Mouse (Mus musculus) left cerebral cortex, adult 8-10 months (tissue): ENCODE measurements around the gene Ldhc. TPM values are rescaled to one million over a fixed set of nuclear protein-coding genes. Genes with fewer than 3 reads are reported as not detected.
"Not testable (repeated sequence)": the region's sequence is repeated elsewhere in the genome, so short reads cannot be mapped to it uniquely, and the experiment has no call there.

ENCODE experiments used
- DNase-seq, 2 experiments: peaks; one replicate each; pipeline ENCODE4 v3.0.0; 2022; ENCODE audit warnings: low spot score in 2 of 2
- total RNA-seq, 4 experiments: library from RNA; stranded (reverse); gene quantifications; 2 replicates each; pipeline ENCODE4 v1.2.4; 2022

Ldhc gene
- total RNA-seq, 4 experiments from 2014 or later, result not detected

DNA sequence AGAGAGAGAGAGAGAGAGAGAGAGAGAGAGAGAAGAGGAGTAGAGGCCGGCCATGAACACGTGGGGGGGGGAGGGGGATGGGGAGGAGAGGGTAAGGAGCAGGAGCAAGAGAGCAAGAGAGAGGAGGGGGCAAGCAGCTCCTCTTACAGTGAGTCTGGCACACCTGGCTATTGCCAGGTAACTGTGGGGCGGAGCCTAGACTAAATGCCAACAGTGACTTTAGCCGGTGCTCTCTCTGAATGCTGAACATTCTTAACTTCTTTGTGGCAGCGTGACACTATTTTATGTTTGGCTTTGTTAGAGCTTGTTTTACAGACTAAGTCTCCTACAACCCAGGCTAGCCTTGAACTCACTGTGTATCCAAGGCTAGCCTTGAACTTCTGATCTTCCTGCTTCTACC lies 18.7 kb upstream of the Ldhc start:
- DNase-seq, result no peak

DNA sequence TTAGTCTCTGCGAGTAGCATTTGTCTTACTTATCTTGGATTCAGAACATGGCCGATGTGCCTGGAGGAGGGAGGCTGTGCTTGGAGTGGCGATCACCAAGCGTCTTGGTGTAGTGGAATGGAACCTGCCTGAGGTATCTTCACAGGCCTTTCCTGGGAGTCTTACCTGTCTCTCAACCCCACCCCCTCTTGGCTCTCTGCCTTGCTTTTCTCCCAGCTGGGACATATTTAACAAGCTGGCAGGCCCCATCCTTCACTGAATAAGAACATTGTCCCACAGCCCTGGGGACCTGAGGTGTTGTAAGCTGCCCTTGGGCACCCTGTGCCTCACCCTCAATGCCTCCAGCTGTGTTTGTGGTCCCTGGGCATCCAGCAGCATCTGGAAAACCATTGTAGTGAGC lies 17.4 kb upstream of the Ldhc start:
- peak in 1 of 2 experiments; percentile 15 for DNase-seq

DNA sequence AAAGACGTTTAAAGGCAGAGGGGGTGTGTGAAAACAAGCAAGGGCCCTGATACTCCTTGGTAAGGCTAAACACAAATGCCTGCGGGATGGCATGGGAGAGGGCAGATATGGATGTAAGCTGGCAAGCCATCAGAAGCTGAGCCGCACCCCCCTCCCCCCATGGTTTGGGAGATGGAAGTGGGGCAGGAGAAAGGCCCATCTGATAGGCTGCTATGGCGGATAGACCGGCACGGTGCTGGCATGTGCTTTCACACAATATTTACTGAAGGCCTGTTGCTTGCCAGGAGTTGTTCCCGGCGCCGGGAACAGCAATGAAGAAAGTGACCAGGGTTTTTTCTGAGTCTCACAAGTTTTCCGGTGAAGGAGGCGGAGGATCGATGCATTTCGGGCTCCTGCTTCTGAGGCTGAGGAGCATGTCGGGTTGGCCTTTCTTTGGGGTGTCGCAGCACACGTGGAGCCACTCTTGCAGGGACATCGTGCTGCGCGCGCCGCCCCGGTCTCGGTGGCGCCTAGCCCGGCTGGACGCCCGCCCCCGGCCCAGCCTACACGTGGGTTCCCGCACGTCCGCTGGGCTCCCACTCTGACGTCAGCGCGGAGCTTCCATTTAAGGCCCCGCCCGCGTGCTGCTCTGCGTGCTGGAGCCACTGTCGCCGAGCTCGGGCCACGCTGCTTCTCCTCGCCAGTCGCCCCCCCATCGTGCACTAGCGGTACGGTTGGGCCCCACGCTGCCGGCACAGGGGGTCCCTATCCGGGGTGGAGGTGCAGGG lies 15.6 kb upstream of the Ldhc start:
- peak; percentile 82 to 89 for DNase-seq

DNA sequence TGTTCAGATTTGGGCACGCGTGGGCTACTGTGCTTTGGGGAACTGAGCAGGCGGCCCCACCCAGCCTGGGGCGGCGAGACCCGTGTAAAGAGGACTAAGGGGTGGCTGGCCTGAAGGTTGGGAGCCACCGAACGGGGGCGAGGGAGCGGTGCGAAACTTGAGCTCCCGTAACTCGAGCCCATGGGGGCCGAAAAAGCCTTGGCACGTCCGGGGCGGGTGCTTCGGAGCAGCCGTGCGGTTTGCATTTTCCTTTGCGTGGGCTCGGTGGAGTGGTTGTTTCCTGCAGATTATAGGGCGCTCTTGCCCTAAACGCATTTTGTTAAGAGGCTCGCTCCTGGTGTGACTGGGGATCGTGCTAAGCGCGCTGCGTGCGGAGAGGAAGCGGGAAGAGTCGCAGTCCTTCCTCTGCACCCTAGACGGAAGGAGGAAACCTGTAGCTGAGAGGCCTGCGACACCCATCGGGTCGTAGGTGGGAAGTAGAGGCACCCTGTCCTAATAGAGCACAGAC lies 15.0 kb upstream of the Ldhc start:
- peak; percentile 28 to 40 for DNase-seq

DNA sequence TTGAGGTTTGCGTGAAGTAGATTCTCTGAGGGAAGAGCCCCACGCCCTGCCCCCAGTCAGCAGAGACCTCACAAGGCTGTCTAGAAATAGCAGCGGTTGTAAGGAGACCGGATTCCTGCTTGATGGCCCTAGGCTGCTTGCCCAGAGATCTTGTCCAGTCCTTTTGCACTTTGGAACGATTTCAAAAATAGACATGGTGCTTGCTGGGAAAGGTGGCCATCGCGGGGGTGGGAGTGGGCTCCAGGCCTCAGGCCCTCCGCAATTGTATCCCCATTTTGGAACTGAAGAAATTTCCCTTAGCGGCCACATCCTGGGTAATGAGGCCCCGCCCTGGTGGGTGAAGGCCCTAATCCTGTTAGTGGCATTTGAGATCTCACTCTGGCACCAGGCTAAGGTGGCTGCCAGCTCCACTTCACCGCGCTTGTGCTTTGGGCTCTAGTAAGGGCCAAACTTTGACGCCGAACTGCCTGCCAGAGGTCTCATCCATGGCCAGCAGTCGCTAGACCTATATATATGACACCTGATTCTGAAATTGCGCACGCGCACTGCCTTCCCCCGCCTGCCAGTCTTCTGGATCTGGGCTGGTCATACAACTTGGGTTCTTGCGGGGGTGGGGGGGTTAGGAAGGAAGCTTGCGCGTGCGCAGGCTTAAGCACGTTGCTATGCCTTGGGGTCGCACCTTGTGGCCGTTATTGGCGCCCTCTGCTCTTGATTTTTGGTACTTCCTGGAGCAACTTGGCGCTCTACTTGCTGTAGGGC lies 14.3 kb upstream of the Ldhc start:
- DNase-seq, result peak in 1 of 2 experiments; percentile 46

DNA sequence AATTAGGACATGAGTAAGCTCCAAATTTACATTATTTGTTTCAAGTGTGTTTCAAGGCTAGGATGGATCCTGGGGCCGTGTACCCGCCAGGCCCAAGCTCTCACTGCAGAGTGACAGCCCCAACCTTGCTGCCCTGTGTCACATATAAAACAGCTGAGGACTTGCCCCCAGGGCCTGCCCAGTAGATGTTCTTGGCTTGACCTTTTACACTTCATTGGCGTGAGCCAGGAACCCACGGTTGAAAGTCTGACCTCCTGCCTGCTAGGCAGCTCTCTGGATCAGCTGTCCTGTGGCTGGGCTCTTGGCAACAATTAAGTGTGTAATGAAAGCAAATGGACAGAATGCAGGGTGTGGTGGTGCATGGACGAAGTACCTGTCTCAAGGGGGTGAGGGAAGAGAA lies 11.7 kb upstream of the Ldhc start:
- no peak for DNase-seq

DNA sequence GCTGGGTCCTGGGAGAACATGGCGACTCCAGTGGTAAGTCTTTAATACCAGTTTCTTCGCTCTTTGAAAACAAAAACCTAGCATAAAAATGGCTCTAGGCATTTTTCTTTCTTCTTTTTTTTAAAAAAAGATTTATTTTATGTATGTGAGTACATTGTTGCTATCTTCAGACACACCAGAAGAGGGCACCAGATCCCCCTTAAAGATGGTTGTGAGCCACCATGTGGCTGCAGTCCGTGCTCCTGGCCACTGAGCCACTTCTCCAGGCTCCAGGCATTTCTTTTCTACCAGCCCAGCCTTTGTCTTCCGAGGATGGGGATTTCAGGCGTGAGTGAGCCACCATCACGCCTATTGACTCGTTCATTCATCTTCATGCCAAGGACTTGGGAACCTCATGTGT lies 10.0 kb upstream of the Ldhc start:
- no peak for DNase-seq

DNA sequence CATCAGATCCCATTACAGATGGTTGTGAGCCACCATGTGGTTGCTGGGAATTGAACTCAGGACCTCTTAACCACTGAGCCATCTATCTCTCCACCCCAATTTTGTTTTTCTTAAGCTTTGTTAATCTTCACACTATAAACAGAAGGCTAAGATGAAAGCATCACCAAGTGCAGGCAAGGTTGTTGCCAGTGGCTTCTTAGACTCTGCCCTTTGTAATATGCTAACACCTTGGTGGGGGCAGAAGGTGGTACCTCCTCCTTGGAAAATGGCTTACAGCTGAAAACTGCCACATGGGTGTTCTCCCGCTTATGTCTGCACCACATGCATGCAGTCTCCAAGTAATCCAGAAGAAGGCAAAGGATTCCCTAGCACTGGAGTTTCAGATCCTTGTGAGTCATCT lies 8.3 kb upstream of the Ldhc start:
- no peak for DNase-seq

DNA sequence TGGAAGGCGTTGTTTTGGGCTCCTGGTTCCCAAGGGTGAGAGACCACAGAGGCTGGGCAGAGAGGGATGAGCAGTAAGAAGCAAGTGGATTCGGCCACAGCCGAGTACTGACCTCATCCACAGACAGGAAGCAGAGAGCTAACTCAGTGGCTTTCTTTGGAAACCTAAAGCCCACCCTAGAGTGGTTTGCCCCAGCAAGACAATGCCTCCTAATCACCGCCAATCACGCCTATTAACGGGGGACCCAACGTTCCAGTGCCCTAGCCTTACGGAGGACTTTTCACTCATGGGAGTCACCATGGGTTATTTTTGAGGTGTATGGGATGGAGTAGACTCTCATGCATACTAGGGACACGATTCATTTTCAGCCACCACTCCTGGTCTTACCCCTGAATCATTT lies 7.6 kb upstream of the Ldhc start:
- no peak for DNase-seq

DNA sequence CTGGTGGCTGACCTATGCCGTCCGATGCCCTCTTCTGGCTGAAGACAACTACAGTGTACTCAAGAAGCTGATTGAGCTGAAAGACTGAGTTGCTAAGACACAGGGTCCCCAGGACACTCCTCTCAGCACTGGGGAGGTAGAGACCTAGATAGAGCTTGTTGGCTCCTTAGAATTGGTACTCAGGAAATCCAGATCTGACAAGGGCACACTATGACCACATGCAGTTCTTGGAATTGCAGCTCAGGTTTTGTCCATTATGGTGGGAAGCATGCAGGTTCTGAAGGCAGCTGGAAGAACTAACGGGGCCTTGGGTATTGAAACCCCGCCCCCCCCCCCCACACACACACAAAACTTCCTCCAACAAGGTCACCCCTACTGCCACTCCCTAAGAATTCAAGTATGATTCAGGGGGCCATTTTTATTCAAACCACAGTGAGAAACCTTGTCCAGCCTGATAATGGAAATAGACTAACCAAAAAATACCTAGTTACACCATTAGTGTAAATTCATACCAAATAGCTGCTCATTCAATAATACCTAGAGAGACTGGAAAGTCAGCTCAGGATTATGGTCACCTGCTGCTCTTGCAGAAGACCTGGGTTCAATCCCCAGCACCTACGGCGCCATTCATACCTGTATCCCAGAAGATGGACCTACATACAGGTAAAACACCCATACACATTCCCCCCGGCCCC lies 5.0 kb upstream of the Ldhc start:
- no peak for DNase-seq

DNA sequence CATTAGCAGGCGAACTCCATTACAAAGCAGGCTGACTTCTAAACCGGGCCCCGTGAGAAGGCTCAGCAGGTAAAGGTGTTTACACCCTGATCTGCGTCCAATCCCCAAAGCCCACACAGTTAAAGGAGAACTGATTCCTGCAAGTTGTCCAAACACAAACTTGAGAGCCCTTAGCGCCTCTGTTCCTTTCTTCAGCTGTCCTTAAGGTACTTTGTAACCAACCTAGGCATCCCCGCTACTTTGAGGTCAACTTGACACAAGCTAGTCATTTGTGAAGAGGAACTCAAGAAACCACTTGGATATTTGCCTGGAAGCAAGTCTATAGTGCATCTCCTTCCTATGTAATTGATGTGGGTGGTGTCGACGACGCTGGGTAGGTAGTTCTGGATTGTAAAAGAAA lies 3.6 kb upstream of the Ldhc start:
- no peak for DNase-seq

DNA sequence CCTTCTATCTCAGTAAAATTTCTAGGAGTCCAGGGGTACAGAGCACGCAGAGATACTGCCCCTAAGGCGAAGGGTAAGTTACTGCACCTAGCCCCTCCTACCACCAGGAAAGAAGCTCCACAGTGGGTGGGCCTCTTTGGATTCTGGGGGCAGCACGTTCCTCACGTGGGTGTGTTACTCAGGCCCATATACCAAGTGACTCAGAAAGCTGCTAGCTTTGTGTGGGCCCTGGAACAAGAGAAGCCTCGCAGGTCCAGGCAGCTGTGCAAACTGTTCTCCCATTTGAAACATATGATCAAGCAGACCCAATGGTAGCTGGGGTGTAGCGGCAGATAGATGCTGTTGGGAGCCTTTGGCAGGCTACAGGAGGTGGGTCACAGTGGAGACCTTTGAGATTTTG lies 2.0 kb upstream of the Ldhc start:
- peak in 1 of 2 experiments; percentile 33 for DNase-seq

DNA sequence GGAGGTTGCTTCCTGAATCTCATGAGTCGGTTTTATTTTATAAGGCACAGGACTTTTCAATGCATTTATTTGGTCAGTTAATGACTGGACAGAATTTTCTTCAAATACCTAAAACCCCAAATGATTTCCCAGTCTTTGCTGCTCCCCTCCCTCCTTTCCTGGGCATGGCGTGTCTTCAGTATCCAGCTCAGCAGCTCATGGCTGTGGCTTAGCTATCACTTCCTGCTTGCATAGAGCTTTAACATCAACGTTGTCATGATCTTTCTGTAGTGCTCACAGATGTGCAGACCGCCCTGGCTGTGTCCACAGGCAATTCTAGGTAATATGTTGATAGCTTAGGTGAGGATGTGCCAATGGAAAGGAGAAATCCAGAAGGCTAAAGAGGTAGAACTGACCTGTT lies 11.0 kb downstream of the Ldhc start:
- DNase-seq, result no peak

DNA sequence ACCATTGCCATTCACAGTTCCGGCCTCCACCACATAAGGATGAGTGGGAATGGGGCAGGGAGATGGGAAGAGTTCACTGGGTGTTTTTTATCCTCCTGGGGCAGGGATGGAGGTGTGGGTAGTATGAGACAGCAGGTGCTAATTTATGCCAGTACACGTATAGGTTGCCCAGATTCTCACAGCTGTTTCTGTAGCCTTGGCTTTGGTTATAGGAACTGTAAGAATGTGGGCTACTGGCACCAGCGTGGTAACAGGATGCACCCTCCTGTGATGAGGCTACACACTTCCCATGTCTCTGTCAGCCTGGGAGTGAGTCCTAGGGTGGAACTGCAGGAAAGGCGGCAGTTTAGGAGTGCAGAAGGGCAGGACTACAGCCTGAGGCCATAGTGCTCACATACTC lies 15.8 kb downstream of the Ldhc start:
- peak in 1 of 2 experiments; percentile 39 for DNase-seq

DNA sequence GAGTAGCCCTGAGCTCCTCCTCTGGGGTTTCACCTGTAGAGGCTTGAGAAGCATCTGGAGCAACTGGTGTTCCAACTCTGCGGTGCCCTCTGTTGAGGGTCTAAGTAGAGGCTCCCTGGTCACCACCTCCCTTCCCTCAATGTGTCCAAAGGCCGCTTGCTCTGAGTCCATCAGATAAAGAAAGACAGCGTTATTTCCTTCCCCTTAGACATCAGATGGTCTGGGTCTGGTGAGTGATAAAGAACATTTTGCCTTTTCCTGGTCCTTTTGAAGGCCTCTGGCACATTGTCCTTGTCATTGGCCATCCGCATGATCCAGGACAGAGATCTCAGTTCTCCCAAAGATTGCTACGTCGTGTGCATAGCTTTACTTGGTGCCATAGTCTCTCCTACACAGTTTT lies 16.3 kb downstream of the Ldhc start:
- no peak for DNase-seq

DNA sequence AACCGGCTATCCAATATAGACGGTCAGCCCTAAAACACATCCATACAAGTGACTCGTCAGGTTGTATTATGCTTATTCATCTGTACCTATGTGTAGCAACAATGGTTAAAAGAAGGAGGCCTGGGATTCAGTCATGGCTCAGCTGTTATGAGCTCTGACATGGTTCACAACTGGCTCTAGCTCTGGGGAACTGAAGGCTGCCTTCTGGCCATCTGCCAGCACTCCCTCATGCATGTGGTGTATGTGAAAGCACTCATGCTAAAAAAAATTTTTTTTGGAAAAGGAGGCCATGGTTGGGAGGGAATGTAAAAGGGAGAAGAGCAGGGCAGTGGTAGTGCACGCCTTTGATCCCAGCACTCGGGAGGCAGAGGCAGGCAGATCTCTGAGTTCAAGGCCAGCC lies 18.8 kb downstream of the Ldhc start:
- DNase-seq, result no peak

DNA sequence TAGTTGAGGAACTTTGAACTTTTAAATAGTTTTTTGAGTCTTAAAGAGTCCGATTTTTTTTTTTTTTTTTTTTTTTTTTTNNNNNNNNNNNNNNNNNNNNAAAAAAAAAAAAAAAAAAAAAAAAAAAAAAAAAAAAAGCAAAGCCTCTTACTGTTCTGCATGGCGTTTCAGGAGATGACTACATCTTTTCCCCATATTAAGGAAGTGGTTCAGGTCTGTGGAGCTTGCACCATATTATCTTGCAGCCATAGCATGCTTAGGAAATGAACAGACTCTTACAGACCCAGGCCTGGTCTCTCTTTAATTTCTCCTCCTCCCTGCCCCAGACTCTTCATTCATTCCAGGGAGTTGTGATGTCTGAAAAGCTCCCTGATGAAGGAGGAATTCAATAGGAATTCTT lies 20.0 kb downstream of the Ldhc start:
- no peak for DNase-seq

DNA sequence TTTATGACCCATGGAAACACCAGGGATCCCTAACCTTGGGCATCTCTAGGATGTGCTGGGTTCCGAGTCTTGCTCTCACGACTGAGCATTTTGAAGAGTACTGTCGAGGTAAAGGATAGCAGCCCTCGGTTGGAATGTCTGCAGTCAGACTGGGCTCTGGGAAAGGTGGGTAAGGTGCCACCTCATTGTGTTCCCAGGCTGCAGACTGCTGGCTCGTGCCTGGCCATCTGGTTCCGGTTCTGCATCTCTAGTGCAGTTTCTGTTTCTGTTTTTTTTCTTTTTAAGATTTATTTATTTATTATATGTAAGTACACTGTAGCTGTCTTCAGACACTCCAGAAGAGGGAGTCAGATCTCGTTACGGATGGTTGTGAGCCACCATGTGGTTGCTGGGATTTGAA lies 20.9 kb downstream of the Ldhc start:
- not testable (repeated sequence) for DNase-seq

DNA sequence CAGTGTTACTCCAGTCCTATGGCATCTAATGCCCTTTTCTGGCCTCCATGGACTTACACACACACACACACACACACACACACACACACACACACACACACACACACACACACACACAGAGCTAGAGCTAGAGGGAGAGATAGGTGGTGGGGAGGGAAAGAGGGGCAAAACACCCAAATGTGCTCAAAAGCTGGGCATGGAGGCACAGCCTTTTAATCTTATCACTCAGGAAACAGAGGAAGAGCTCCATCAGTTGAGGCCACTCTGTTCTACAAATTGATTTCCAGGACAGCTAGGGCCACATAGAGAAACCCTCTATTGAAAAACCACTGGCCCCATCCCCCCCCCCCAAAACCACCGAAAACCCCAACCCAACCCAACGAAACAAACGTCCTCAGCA lies 22.3 kb downstream of the Ldhc start:
- no peak for DNase-seq

DNA sequence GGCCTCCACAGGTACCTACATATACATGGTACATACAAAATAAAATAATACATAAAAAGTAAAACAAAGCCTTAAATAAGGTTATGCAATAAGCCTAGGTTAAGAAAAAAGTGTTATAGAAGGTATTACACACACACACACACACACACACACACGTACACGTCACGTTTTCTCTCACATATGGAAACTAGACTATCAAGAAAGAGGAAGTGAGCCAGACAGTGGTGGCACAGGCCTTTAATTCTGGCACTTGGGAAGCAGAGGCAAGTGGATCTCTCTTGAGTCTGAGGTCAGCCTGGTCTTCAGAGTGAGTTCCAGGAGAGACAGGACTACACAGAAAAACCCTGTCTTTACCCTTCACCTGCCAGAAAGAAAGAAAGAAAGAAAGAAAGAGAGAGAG lies 34.5 kb downstream of the Ldhc start:
- no peak for DNase-seq

DNA sequence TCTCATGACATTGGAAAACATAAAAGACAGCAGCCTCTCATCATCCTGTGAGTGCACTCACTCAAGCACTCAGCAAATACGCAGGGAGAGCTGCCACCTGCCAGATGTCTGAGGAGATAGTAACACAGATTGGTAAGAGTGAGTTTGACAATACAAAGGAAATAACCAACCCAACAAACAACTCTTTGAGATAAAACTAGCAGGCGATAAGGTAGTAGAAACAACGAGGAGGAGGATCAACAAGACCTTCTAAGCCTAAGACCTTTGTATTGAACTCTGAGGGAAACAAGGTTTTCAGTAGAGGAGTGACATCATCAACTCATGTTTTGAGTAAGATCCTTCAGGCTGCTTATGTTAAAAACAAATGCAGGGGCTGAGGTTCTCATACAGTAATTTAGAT lies 38.3 kb downstream of the Ldhc start:
- no peak for DNase-seq

DNA sequence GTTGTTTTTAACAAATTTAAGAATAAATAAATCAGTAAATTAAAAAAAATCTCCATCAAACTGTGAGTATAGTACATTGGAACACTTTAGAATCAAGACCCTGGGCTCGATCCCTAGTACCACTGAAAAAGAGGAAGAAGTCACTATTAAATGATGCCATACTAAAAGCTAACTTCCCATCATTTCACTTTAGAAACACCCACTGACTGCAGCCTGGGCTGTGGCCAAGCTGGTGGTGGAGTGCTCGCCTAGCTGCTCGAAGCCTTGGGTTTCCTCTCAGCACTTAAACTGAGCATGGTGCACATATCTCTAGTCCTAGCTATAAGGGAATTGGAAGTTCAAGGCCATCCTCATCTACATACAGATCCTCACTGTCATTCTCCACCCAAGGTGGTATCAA lies 50.2 kb downstream of the Ldhc start:
- DNase-seq, result no peak
